Mouse (Mus musculus) adrenal gland, adult 8-10 months (tissue): ENCODE measurements around the gene Sla2. TPM values are rescaled to one million over a fixed set of nuclear protein-coding genes. Genes with fewer than 3 reads are reported as not detected.
"Not testable (repeated sequence)": the region's sequence is repeated elsewhere in the genome, so short reads cannot be mapped to it uniquely, and the experiment has no call there.

Experiments
- DNase-seq: peaks from one replicate; pipeline ENCODE4 v3.0.0; 2022
- total RNA-seq, 4 experiments: library from RNA; stranded (reverse); gene quantifications; 2 replicates each; pipeline ENCODE4 v1.2.4; 2022

Gene Sla2
- total RNA-seq, 4 experiments from 2014 or later: 0.14 TPM; not detected in 3

GRCm38 (mm10) chr2:156901344-156901743, 14.4 kb upstream of the Sla2 start:
- no peak for DNase-seq

GRCm38 (mm10) chr2:156899184-156899583, 12.2 kb upstream of the Sla2 start:
- no peak for DNase-seq

- DNase-seq: no peak
Measured at GRCm38 (mm10) chr2:156898374-156898773, 11.4 kb upstream of the Sla2 start.

- DNase-seq: no peak
Measured at GRCm38 (mm10) chr2:156897034-156897433, 10.0 kb upstream of the Sla2 start.

GRCm38 (mm10) chr2:156896384-156896914, 9.5 kb upstream of the Sla2 start:
- DNase-seq: no peak

- DNase-seq: no peak
Measured at GRCm38 (mm10) chr2:156894496-156895265, 7.7 kb upstream of the Sla2 start.

GRCm38 (mm10) chr2:156892821-156893220, 5.8 kb upstream of the Sla2 start:
- no peak for DNase-seq

GRCm38 (mm10) chr2:156892240-156892639, 5.2 kb upstream of the Sla2 start:
- DNase-seq: no peak

GRCm38 (mm10) chr2:156888490-156888889, 1.5 kb upstream of the Sla2 start:
- DNase-seq: no peak

GRCm38 (mm10) chr2:156886084-156886631, 834 bp downstream of the Sla2 start:
- DNase-seq: no peak

- DNase-seq: not testable (repeated sequence)
Measured at GRCm38 (mm10) chr2:156885666-156886065, 1.3 kb downstream of the Sla2 start.

GRCm38 (mm10) chr2:156884396-156885211, 2.4 kb downstream of the Sla2 start:
- no peak for DNase-seq

GRCm38 (mm10) chr2:156882431-156883001, 4.5 kb downstream of the Sla2 start:
- DNase-seq: no peak

- DNase-seq: peak; percentile 55
Measured at GRCm38 (mm10) chr2:156879541-156879940, 7.5 kb downstream of the Sla2 start.

- DNase-seq: no peak
Measured at GRCm38 (mm10) chr2:156877726-156878125, 9.3 kb downstream of the Sla2 start.

- DNase-seq: no peak
Measured at GRCm38 (mm10) chr2:156874760-156875510, 12.1 kb downstream of the Sla2 start.

GRCm38 (mm10) chr2:156874047-156874759, 12.8 kb downstream of the Sla2 start:
- no peak for DNase-seq

GRCm38 (mm10) chr2:156873629-156874028, 13.4 kb downstream of the Sla2 start:
- DNase-seq: no peak

- DNase-seq: peak; percentile 44
Measured at GRCm38 (mm10) chr2:156870519-156870918, 16.5 kb downstream of the Sla2 start.

GRCm38 (mm10) chr2:156869554-156869953, 17.4 kb downstream of the Sla2 start:
- DNase-seq: no peak

- peak; percentile 26 for DNase-seq
Measured at GRCm38 (mm10) chr2:156868994-156869393, 18.0 kb downstream of the Sla2 start.
